Mouse (Mus musculus) heart, embryonic 15.5 days (tissue): ENCODE results near the gene Crisp4. TPM values are rescaled to one million over a fixed set of nuclear protein-coding genes. Genes with fewer than 3 reads are reported as not detected.

Source experiments
- ATAC-seq: fragments of 200-750 bp; cut with Nextera tagmentation; replicated peaks from 2 replicates; pipeline ENCODE4 v1.8.0; 2017; ENCODE audit warnings: low read depth, moderate TSS enrichment; ENCODE audit not compliant: insufficient number of reproducible peaks, insufficient read depth, low FRiP score
- H3K27ac ChIP-seq: fragments of 300-500 bp; sonication (generic); 2 replicates; pipeline ENCODE4 v1.5.1; 2015; ENCODE audit warnings: mild to moderate bottlenecking, inconsistent platforms
- H3K27me3 ChIP-seq: fragments of 300-500 bp; sonication (generic); 2 replicates; pipeline ENCODE4 v1.6.1; 2015; ENCODE audit warnings: inconsistent platforms
- H3K36me3 ChIP-seq: fragments of 300-500 bp; sonication (generic); 2 replicates; pipeline ENCODE4 v1.6.1; 2015; ENCODE audit warnings: mild to moderate bottlenecking, inconsistent platforms
- H3K4me1 ChIP-seq: fragments of 300-500 bp; sonication (generic); replicated peaks from 2 replicates; pipeline ENCODE4 v1.6.1; 2015; ENCODE audit warnings: inconsistent platforms
- H3K4me2 ChIP-seq: fragments of 300-500 bp; sonication (generic); 2 replicates; pipeline ENCODE4 v1.6.1; 2015; ENCODE audit warnings: inconsistent platforms, mild to moderate bottlenecking, moderate library complexity
- H3K4me3 ChIP-seq: fragments of 300-500 bp; sonication (generic); 2 replicates; pipeline ENCODE4 v1.5.1; 2015; ENCODE audit warnings: mild to moderate bottlenecking, inconsistent platforms
- H3K9ac ChIP-seq: fragments of 300-500 bp; sonication (generic); 2 replicates; pipeline ENCODE4 v1.6.1; 2015; ENCODE audit warnings: mild to moderate bottlenecking, inconsistent platforms
- H3K9me3 ChIP-seq: fragments of 300-500 bp; sonication (generic); replicated peaks from 2 replicates; pipeline ENCODE4 v1.6.1; 2016; ENCODE audit warnings: inconsistent platforms
- WGBS: fragments of 180-500 bp; shearing (Covaris S2); methylation state at CpG from one replicate; pipeline ENCODE4 v1.1.7; 2015; ENCODE audit warnings: mixed read lengths; 5-methylcytosine and 5-hydroxymethylcytosine counted together
- polyA plus RNA-seq: library from polyadenylated mRNA; unstranded; fragments of >200 nt; fragmentation: Nextera tagmentation; extraction: Ambion mirVana; gene quantifications from 2 replicates; pipeline ENCODE4 v1.2.1, GENCODE M21; 2015

Crisp4 gene
- polyA plus RNA-seq, 1 experiment from 2014 or later, result not detected

DNA sequence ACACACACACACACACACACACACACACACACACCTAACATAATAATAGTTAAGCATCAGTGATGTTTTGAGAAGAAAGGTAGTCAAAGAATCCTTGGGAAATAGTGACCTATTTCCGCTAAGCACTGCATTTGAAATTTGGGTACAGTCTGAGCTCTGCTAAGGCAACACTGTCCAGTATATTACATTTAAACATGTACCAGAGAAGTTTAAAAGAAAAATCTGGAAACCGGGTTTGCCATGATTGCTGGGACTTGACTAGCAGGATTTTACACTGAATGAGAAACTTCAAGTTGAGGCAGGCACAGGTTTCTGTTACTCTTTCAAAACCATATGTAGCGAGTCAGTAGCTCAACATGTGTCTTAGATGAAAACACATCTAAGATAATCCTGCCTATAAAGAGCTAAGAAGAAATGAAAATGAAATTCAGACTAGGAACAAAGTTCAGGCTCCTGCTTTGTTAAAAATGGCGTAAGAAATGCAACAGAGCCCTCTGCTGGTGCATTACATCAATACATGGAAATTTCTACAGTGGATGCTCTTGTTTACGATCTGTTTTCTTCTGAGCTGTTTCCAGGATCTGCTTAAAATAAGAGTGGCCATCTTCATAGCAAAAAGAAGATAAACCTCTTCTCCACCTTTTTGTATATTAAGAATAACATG is 39.7 kb downstream of the Crisp4 start:
- 49% methylated on average over 5 of the region's 5 CpGs for WGBS
- H3K4me2 ChIP-seq, result no peak overlapping the region
- no peaks in the 10 kb centered on the region for H3K36me3 ChIP-seq
- no peak overlapping the region for H3K4me3 ChIP-seq
- no peaks in the 10 kb centered on the region for H3K27me3 ChIP-seq
- no peak overlapping the region for H3K9ac ChIP-seq
- no peak overlapping the region for H3K27ac ChIP-seq
- H3K4me1 ChIP-seq, result no peaks in the 10 kb centered on the region
- ATAC-seq, result no peak
- H3K9me3 ChIP-seq, result no peaks in the 10 kb centered on the region

DNA sequence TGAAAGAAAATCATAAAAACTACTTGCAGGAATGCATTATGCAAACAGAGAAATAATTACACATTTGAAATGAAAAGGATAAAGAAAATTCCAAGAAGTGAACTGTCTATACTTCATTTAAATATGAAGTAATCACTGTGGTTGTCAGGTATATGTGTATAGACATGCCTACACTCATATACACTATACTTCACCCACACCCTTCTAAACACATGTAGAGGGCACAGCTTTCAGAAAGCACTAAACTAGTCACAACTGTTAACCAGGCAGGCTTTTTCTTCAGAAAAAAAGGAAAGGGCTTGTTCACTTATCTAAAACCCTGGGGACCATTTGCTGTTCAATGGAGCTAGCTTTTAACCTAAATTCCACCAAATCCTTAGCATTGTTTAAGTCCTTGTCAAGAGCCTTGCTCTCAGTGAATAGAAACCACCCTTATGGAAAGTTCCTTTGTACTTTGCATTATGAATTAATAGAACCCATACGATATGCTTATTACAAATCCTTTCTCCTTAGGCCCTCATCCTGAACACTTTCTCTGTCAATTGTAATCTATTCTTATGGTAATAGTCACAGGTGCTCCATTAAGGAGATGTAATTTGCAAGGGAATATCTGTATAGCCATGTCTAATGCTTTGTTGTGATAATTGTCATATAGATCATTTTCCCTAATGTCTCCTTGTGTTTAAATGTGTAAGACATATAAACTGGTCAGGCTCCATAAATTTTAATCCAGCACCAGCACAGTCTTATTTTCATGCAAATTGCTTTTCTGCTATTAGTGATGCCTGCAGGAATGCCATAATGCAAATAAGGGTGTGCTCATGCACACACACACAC is 40.5 kb downstream of the Crisp4 start:
- H3K9ac ChIP-seq, result no peak overlapping the region
- no peaks in the 10 kb centered on the region for H3K9me3 ChIP-seq
- no peaks in the 10 kb centered on the region for H3K27me3 ChIP-seq
- WGBS, result 90% methylated on average over 1 of the region's 1 CpGs
- no peak overlapping the region for H3K27ac ChIP-seq
- H3K4me1 ChIP-seq, result no peaks in the 10 kb centered on the region
- no peaks in the 10 kb centered on the region for H3K36me3 ChIP-seq
- no peak overlapping the region for H3K4me2 ChIP-seq
- no peak for ATAC-seq
- H3K4me3 ChIP-seq, result no peak overlapping the region

Other genes with a start within 250 kb of the Crisp4 start
- not detected in 2 replicates for gene Defb18, start 91.5 kb upstream of the Crisp4 start, polyA plus RNA-seq
- not detected in 2 replicates for gene Defb41, start 119.2 kb upstream of the Crisp4 start, polyA plus RNA-seq